Comparison of ENCODE assay signal across 8 mouse cellular contexts in genomic region chr16:37539611-37540580, GRCm38 (mm10). TPM values are rescaled to one million over a fixed set of nuclear protein-coding genes. Genes with fewer than 3 reads are reported as not detected.
DNase-seq lines count a peak whose midpoint lies in the region; ATAC-seq and TF ChIP-seq lines count a peak whose summit lies in the region.

TSS of gene Gtf2e1 (minus strand) at chr16:37539789.
TSS of gene Rabl3 (plus strand) at chr16:37539885.

- H3K79me2 ChIP-seq in heart, adult 2 months (replicated peaks; ENCODE audit: control insufficient read depth, insufficient read depth, low read length) = no peaks in the 10 kb centered on the region

- H3K27ac ChIP-seq in embryonic facial prominence, embryonic 14.5 days (replicated peaks; ENCODE audit: low read depth, low read length) = peak within 1 kb of the TSS; percentile 94
- H3K27ac ChIP-seq in heart, adult 2 months = peak within 1 kb of the TSS; percentile 98
- H3K27ac ChIP-seq in limb, embryonic 13.5 days = peak within 1 kb of the TSS; percentile 89
- H3K27ac ChIP-seq in midbrain, embryonic 16.5 days (ENCODE audit: low read length) = peak within 1 kb of the TSS; percentile 86

- ATAC-seq in embryonic facial prominence, embryonic 14.5 days (ENCODE audit: low read depth) = peak; percentile 99
- peak; percentile 99 for ATAC-seq in limb, embryonic 13.5 days (ENCODE audit: low FRiP score, low read depth)
- peak; percentile 99 for ATAC-seq in midbrain, embryonic 16.5 days

- peaks cover 6% of the 10 kb centered on the region; the same call in 1 of the 2 replicates for H3K4me1 ChIP-seq in embryonic facial prominence, embryonic 14.5 days (ENCODE audit: control insufficient read depth, insufficient read depth, low read length)
- H3K4me1 ChIP-seq in heart, adult 2 months (ENCODE audit: control insufficient read depth, insufficient read depth, low read length) = peaks cover 4% of the 10 kb centered on the region
- peaks cover 18% of the 10 kb centered on the region for H3K4me1 ChIP-seq in limb, embryonic 13.5 days
- peaks cover 18% of the 10 kb centered on the region for H3K4me1 ChIP-seq in midbrain, embryonic 16.5 days (ENCODE audit: control insufficient read depth, insufficient read depth, low read length)

- intact Hi-C loops in heart, adult 2 months (cut with DNase I) = loop anchor here (2.0 to 10.0 kb wide), 2 partner anchors 115 to 275 kb away; partner anchors contain the start of gene Ndufb4

- WGBS in embryonic facial prominence, embryonic 14.5 days = 2% methylated on average over 41 of the region's 41 CpGs
- 1% methylated on average over 41 of the region's 41 CpGs for WGBS in heart, adult 2 months
- WGBS in limb, embryonic 13.5 days = 2% methylated on average over 41 of the region's 41 CpGs
- 3% methylated on average over 41 of the region's 41 CpGs for WGBS in midbrain, embryonic 16.5 days

- TF ChIP-seq POLR2A in heart, adult 2 months (IDR thresholded peaks at IDR 0.05; ENCODE audit: insufficient read depth, low read depth, low read length) = peak; percentile 91

- peak within 1 kb of the TSS; percentile 64 for H3K4me3 ChIP-seq in embryonic facial prominence, embryonic 14.5 days (ENCODE audit: low read depth, low read length)
- peak within 1 kb of the TSS; percentile 79 for H3K4me3 ChIP-seq in heart, adult 2 months
- peak within 1 kb of the TSS; percentile 87 for H3K4me3 ChIP-seq in limb, embryonic 13.5 days
- H3K4me3 ChIP-seq in midbrain, embryonic 16.5 days (ENCODE audit: low read depth, low read length) = peak within 1 kb of the TSS; percentile 66

- H3K4me2 ChIP-seq in embryonic facial prominence, embryonic 14.5 days (ENCODE audit: low read depth, low read length) = peak within 1 kb of the TSS; percentile 66
- H3K4me2 ChIP-seq in limb, embryonic 13.5 days (replicated peaks) = peak within 1 kb of the TSS; percentile 73
- peak within 1 kb of the TSS; percentile 76 for H3K4me2 ChIP-seq in midbrain, embryonic 16.5 days (ENCODE audit: low read length)

- no peak for TF ChIP-seq EP300 in heart, adult 2 months (IDR thresholded peaks at IDR 0.05; ENCODE audit: insufficient read depth, low read depth, low read length)

- no peaks in the 10 kb centered on the region for H3K9me3 ChIP-seq in embryonic facial prominence, embryonic 14.5 days (ENCODE audit: control insufficient read depth, low read length)
- no peaks in the 10 kb centered on the region for H3K9me3 ChIP-seq in limb, embryonic 13.5 days
- H3K9me3 ChIP-seq in midbrain, embryonic 16.5 days (replicated peaks; ENCODE audit: control insufficient read depth, low read length, poor library complexity, severe bottlenecking) = no peaks in the 10 kb centered on the region

- no peak; the same call in 1 of the 2 replicates for TF ChIP-seq CTCF in heart, adult 2 months (IDR thresholded peaks at IDR 0.05)

- peak; percentile 100 for DNase-seq in 3T3-L1 (ENCODE audit: low read depth, low spot score)
- peak; percentile 83 to 95 for DNase-seq in adrenal gland, postnatal 4 days (ENCODE audit: low spot score in 2 of 2)
- peak; percentile 99 for DNase-seq in embryonic facial prominence, embryonic 14.5 days (ENCODE audit: low spot score)
- peak; percentile 96 to 98 for DNase-seq in heart, adult 2 months
- DNase-seq in kidney, adult 8-10 months = peak; percentile 98
- peak; percentile 92 to 96 for DNase-seq in spleen, postnatal 10 days (ENCODE audit: low spot score in 2 of 2)

- peak within 1 kb of the TSS; percentile 82 for H3K9ac ChIP-seq in embryonic facial prominence, embryonic 14.5 days (ENCODE audit: low read depth, low read length)
- H3K9ac ChIP-seq in heart, adult 2 months (ENCODE audit: low read depth, low read length) = peak within 1 kb of the TSS; percentile 85
- peak within 1 kb of the TSS; percentile 89 for H3K9ac ChIP-seq in limb, embryonic 13.5 days
- peak within 1 kb of the TSS; percentile 83 for H3K9ac ChIP-seq in midbrain, embryonic 16.5 days (ENCODE audit: low read depth, low read length)

- peaks cover 29% of the 10 kb centered on the region for H3K36me3 ChIP-seq in embryonic facial prominence, embryonic 14.5 days (ENCODE audit: control insufficient read depth, insufficient read depth, low read length)
- peaks cover 5% of the 10 kb centered on the region; the same call in 1 of the 2 replicates for H3K36me3 ChIP-seq in heart, adult 2 months (ENCODE audit: control insufficient read depth, insufficient read depth, low read length)
- peaks cover 24% of the 10 kb centered on the region for H3K36me3 ChIP-seq in limb, embryonic 13.5 days
- H3K36me3 ChIP-seq in midbrain, embryonic 16.5 days (ENCODE audit: control insufficient read depth, insufficient read depth, low read length) = no peaks in the 10 kb centered on the region

- H3K27me3 ChIP-seq in embryonic facial prominence, embryonic 14.5 days (replicated peaks; ENCODE audit: control insufficient read depth, insufficient read depth, low read length) = no peaks in the 10 kb centered on the region
- H3K27me3 ChIP-seq in heart, adult 2 months (ENCODE audit: control insufficient read depth, insufficient read depth, low read length) = no peaks in the 10 kb centered on the region
- no peaks in the 10 kb centered on the region for H3K27me3 ChIP-seq in limb, embryonic 13.5 days
- H3K27me3 ChIP-seq in midbrain, embryonic 16.5 days (ENCODE audit: control insufficient read depth, insufficient read depth, low read depth, low read length) = no peaks in the 10 kb centered on the region

RNA-seq across cellular contexts. Expression of gene Gtf2e1, which starts in this region (rescaled TPM):
- total RNA-seq in adrenal gland, postnatal 4 days (2021) = 10 to 100 TPM; 15.6 to 16.6 TPM
- polyA plus RNA-seq in embryonic facial prominence, embryonic 14.5 days (2014; fragmentation: Nextera tagmentation; extraction: Ambion mirVana) = 29.0 and 32.5 TPM in 2 replicates
- 1 to 10 TPM; 6.4 to 6.6 TPM for total RNA-seq in heart, adult 2 months (2021)
- 3.3 and 6.3 TPM in 2 replicates for polyA plus RNA-seq in heart, adult 2 months (2012; rRNA removed)
- polyA plus RNA-seq in limb, embryonic 13.5 days (2015; fragmentation: Nextera tagmentation; extraction: Ambion mirVana) = 33.9 and 34.5 TPM in 2 replicates
- polyA plus RNA-seq in midbrain, embryonic 16.5 days (2015; fragmentation: Nextera tagmentation; extraction: Ambion mirVana) = 31.9 and 35.3 TPM in 2 replicates

RNA-seq across cellular contexts. Expression of gene Rabl3, which starts in this region (rescaled TPM):
- 10 to 100 TPM; 19.8 to 20.3 TPM for total RNA-seq in adrenal gland, postnatal 4 days (2021)
- polyA plus RNA-seq in embryonic facial prominence, embryonic 14.5 days (2014; fragmentation: Nextera tagmentation; extraction: Ambion mirVana) = 21.0 and 26.6 TPM in 2 replicates
- 1 to 10 TPM; 6.7 to 6.8 TPM for total RNA-seq in heart, adult 2 months (2021)
- polyA plus RNA-seq in heart, adult 2 months (2012; rRNA removed) = 3.0 and 6.1 TPM in 2 replicates
- polyA plus RNA-seq in limb, embryonic 13.5 days (2015; fragmentation: Nextera tagmentation; extraction: Ambion mirVana) = 31.8 and 33.0 TPM in 2 replicates
- 17.2 and 18.8 TPM in 2 replicates for polyA plus RNA-seq in midbrain, embryonic 16.5 days (2015; fragmentation: Nextera tagmentation; extraction: Ambion mirVana)

Comparison
In these comparisons a context has a peak if more than half of its experiments do, and no peak if none do; other contexts are left out.
1. Peak in every context shown above with its lines: DNase-seq, ATAC-seq, H3K4me3 ChIP-seq and H3K27ac ChIP-seq.